Mouse (Mus musculus) c-Kit-positive CD71-positive TER-119-negative erythroid progenitor cells, embryonic 14.5 days (primary cell): Measurements from ENCODE around the gene Slc6a12.

ENCODE experiments used
- DNase-seq: peaks from one replicate; pipeline ENCODE4 v3.0.0-alpha.2; 2013; ENCODE audit warnings: low read depth

Slc6a12 gene

DNA sequence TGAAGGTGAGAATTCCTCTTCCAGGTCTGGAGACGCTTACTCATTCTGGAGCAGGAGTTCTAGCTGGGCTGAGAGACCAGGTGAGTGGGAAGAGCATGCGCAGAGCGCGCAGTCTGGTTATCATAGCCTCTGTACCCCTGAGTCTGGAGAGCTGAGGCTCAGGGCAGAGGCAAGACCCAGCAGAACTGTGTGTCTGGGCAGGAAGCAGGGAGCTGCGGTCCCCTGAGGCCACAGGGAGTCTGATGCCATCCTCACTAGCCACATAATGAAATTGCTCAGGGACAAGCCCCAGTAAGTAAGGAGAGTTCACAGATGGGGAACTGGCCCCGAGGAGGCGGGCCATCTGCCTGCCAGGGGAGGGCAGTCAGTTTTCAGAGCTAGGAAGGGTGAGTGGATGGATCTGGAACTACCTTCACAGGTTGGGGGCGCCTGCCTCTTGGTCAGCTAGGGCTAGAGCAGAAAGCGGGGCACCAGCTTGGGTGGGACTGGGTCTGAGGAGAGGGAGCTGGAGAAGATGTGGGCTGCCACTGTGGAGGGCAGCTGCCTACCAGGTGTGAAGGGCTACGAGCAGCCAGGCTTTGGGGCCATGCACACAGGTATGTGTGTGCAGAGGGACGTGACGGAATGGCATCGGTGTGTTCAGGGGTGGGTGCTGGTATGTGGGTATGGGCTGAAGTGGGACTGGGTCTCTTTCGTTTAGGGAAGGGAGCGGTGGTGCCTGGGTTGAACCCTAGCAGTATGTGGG, at the start of gene Slc6a12:
Gene Slc6a12 (plus strand): TSS at position 51 of the 745 bp plus-strand sequence.
- no peak for DNase-seq

DNA sequence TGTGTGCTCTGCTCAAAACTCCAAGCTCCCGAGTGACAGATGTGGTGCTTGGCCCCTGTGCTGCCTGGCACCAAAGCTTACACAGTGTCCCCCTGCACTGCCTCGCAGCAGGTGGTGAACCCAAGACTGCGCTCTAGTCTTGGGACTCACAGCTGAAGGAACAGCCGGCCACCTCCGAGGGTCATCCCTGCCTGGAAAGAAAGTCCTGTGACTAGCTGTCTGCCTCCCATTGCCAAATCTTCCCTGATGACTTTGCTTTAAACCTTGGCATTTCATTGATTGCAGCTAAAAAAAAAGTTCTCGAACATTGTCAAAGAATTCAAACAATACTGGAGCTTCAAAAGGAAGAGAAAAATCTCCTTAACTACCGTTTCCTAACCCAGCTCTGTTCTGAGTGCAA, 43.6 kb upstream of the Slc6a12 start:
- no peak for DNase-seq

DNA sequence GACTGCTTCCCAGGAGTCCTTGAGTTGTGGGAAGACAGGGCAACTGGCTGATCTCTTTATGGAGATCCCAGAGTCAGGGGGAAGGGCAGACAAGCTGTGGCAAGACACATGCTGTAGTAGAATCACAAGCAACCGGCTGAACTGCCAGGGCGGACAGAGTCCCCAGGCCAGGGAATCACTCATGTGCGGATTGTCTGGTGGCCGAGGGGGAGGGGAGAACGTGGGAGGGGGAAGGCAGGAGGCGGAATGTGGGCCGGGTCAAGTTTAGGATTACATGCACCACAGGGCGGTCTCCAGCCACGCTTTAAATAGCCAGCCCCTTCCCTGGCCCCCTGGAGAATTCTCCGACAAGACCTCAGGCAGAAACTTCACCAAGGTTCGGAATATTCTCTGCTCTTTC, 42.9 kb upstream of the Slc6a12 start, which contains the start of gene Slc6a13:
Gene Slc6a13 (plus strand): TSS at position 274 of the 400 bp plus-strand sequence.
- DNase-seq = no peak

DNA sequence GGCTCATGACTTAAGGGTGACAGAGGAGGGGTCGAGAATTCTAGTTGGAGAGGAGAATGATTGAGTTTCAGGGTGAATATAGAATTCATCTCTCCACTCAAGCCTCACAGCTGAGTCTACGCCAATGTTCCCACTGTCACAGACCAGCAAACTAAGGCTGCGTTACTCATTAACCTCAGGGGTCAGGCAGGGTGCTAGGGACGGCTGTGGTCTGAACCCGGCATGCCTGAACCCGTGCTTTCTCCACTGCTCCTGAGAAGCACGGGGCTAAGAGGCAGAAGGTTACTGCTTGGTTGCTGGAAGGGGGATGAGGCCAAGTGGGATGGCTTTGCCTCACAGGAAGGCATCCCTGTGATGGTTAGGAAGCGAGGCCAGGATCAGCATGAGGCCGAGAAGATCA, 42.4 kb upstream of the Slc6a12 start:
- no peak for DNase-seq

DNA sequence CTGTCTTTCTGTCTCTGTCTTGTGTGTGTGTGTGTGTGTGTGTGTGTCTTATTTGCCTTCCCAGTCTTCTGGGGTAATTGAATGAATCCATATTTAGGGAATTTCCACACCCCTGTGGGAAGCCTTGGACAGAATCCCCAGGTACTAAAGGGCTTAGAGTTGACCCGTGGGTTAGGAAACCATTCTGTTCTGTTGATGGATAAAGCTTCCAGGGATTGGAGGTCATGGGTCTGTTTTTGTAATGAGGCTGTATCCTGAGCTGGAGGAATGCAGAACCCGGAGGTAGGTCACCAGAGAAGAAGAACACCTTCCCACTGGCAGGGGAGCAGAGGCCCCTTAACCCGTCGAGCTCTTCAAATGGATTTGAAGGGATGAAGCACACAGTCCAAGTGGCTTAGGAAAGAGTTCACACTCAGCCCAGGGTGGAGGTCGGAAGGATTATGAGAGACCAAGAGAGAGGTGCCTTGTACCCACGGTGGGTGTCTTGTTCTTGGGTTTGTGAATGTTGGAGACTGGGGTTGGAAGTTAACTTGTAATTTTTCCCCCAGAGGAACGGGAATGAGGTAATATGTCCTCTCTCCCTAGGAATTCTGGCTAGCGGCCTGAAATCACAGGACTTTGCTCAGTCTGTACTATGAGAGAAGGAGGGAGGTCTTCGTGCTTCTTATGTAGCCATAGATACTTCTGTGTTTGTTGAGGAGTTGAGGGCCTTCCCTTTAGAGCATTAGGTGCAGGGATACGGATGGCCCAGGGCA, 39.2 kb upstream of the Slc6a12 start:
- DNase-seq = no peak

DNA sequence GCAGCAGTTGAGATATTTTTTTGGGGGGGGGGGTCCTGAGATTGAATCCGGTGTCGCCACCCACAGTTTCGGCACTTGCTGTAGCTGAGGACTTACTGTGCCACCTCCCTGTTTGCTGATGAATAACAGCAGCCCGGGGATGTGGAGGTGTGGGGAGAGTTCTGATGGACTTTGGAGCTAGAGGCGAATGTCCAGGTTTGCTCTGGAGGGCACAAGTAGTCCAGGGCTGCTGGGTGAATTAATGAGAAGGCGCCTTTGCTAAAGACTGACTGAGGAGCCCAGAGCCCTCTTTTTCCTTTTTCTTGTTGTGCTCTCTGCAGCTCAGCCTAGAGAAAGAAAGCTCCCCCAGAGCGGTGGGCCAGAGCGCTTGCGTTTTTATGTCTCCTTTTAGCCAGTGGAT, 38.2 kb upstream of the Slc6a12 start:
- DNase-seq = no peak

DNA sequence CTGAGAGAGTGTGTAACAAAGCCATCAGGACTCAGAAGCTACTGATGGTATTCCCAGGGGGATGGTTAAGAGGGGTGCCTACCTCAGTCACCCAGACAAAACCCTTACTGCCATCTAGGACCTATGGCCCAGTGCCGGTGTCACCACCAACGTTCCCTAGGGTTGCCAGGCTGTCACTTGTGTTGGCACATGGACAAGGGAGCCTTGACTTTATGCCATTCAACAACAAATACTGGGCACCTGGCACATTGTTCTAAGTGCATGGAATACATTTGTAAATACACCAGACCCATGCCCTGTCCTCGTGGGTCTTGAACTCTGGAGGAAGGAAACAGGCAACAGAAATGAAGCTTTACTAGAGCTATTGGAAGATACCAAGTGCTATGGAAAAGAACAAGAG, 37.3 kb upstream of the Slc6a12 start:
- no peak for DNase-seq

DNA sequence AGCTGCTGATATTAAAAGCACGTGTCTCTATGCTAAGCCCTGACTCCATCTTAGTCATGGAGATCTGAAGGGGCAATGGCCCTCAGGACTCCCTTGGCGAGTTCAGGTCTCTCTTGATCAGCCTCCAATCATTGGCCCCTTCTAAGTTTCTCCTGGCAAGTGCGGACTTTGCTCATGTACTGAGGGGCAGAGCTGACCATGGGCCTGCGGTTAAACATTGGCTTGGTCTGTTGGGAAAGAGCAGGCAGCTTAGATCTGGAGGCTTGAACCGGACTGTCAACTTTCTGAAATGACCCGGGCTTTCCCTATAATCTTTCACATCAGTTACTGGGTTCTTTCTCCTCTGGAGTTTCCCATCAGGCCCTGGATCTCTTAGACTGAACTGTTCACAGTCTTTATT, 31.9 kb upstream of the Slc6a12 start:
- DNase-seq = no peak

DNA sequence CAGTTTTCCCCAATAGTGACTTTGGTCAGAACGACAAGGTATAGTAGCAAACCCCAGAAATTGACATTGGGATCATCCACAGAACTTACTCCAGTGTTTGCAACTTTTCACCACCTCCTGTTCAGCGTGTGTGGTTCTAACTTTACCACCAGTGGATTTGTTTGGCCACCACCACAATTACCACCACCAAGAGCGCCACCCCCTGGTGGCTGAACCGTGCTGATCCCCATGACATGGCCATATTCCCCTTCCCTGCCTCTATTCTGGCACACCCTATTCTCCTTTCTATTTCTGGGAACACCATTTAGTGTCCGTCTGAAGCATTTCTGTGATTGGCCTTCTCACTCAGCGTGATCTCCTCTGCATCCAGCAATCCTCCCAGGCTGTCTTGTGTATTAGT, 23.8 kb upstream of the Slc6a12 start:
- DNase-seq = no peak

DNA sequence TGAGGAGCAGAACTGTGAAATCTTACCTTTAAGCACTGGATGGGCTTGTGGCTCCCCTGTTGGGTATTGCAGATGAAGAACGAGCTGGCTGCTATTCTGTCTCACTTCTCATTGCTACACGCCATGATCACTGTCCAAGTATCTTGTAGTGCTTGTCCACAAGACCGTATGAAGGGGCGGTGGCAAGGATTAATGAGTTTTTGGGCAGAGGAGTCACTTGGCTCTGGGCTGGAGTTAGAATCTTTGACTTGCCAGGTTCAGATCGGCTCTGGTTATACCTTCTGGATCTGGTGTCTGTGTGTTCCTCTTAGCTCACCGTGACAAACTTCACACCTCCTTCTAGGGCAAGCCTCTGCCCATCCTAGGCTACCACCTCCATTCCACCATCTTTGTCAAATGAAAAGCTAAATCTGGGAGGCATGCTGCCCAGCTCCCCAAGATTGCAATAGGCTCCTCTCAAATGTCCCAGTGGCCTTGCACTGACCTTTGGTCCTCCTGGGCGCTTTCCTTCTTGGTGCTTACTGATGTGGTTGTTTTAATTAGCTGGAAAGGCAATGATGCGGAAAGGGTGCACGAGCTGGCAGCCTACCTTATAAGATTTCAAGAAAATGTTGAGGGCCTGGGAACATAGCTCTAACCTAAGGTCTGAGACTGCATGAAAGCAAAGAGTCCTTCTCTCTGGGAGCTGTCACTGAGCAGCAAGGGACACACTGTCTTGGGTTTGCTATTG, 20.3 kb upstream of the Slc6a12 start:
- DNase-seq = no peak

DNA sequence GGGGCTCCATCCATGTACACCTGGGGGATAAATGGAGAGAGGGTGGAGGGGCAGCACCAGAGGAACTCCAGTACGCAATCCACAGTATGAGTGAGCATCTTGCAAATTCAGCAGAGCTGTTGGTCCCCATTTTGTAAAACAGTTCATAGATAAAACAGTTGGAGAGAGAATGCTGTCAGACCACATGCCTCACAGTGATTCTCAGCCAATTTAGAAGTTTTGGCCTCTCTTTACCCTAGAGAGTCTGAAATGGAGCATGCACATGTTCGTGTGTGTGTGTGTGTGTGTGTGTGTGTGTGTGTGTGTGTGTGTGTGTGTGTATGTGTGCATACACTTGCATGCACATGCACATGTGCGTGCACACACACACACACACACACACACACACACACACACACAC, 17.6 kb upstream of the Slc6a12 start:
- no peak for DNase-seq

DNA sequence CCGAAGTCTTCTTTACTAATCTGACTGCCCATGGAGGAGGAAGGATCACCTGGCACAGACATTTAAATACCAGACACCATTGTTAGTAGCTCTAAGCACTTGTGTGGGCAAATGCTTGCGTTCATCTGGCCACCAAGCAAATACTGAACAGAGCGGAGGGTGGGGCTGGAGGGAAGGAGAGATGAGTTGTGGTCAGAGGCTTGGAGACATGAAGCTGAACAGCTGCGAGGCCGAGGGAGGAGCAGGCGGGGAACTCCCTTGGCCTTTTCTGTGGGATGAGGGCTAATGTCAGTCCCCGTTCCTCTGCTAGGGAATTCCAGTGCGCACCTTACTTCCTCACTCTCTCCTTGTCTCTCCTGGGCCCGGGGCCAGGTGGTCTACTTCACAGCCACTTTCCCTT, 17.1 kb upstream of the Slc6a12 start:
- DNase-seq = no peak

DNA sequence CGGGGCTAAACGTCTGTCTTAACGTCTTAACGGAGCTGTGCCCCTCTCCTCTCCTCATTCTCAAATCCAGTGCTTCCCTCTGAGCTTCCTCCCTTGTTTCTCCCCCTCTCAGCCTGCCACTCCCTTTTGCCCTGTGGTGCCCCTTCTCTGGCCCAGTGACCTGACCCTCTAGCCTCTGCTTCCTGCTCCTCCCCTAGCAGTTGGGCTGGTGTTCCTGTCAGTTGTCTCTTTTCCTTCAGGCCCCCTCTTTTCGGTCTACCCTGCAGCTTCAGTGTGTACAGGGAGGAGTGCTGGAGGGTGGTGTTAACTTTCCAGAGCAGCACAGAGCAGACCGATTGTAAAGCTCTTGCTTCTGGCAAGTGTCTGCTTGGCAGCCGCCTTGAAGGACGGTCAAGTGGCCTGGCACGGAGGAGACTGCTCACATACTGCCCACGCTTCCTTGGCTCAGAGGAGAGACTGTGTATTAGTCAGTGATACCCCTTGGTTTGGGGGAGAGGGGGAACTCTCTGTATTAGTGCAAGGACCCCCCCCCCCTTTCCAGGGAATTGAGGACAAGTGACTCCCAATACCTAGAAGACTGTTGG, 16.3 kb upstream of the Slc6a12 start:
- no peak for DNase-seq

DNA sequence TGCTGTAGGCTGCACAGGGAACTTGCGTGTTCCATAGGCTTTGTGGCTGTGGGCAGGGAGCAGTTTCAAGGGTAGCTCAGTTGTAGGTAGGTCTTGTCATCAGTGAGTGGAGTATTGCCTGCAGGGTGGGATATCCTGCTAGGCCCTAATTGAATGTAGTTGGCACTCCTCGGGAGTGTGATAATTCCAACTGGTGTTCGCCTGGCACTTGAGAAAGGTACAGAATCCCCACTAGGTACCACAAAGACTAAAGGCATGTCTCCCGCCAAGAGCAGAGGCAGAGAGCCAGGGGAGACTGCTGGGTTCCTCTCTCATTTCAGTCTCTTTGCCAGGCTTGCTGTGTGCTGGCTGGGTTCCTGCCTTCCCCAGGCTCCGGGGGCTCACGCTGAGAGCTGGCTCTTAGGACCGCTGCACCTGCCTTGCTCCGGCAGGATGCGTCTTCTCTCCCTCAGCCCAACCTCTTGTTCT, 14.4 kb upstream of the Slc6a12 start:
- DNase-seq = no peak

DNA sequence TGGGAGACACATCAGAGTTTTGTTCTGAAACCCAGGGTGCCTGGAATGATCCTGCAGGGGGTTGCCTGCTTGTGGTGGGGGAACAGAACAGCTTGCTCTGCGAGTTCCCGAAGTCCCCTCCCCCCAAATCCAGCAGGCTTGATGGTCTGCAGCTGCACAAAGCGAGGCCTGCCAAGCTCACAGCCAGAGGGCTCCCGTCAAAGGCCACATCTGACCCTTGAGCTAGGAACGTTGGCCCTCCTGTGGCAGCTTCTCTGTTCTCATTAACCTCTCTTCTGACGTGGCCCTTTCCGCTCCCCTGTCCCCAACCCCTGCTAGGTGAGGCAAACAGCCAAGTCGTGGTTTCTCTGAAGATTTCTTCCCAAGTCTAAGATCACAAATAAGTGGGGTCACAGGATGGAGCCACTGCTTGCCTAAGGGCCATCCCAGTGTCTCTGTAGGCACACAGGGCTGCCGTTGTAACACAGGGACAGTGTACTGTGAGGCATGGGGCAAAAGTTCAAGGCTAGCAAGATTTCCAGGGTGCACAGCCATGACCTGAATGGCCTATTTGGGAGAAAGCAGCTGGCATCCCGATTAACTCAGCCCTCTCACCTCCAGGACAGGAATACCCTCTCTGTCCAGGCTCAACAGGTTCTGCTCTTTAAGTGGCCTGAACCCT, 12.9 kb upstream of the Slc6a12 start:
- no peak for DNase-seq

DNA sequence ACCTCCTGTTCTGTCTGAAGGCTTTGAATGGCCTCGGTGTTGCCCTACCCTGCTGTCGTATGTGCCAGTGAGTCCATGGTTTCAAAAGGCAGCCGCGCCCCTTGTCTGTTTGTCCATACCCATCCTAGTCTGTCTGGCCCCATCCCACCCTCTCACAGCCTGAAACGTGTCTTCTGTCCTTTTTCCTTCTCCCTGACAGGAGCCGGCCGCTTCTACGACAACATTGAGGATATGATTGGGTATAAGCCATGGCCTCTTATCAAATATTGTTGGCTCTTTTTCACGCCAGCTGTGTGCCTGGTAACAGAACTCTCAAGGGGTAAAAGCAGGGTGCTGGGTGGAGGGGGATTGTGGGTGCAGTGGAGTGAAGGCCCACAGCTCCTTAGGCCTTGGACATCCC, 7.0 kb upstream of the Slc6a12 start:
- DNase-seq = no peak

DNA sequence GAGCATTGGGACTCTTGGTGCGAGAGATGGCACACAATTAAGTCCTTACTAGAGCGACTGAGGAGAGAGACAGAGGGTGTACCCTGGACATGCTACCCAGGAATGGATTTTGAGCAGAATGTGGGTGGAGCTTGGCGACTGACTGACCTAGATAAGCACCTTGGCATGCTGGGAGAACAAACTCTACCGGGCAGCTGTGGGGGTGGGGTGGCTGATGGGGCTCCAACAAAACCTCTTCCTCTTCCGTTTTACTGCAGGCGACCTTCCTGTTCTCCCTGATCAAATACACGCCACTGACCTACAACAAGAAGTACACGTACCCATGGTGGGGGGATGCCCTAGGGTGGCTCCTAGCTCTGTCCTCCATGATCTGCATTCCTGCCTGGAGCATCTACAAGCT, 6.3 kb upstream of the Slc6a12 start:
- peak; percentile 59 for DNase-seq

DNA sequence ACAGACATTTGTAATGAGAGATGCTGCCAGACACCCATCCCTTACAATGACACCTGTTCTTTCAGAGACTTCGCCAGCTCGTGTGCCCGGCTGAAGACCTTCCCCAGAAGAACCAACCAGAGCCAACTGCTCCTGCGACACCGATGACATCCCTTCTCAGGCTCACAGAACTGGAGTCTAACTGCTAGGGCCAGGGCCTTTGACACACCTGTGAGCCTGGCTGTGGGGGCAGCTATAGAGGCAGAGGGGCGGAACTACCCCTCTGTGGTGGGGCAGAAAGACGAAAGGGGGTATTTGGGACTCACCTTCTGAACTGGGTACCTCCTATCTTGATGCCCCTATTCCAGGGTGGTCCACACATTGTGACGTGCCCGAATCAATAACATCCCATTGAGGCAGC, 5.6 kb upstream of the Slc6a12 start:
- DNase-seq = no peak

DNA sequence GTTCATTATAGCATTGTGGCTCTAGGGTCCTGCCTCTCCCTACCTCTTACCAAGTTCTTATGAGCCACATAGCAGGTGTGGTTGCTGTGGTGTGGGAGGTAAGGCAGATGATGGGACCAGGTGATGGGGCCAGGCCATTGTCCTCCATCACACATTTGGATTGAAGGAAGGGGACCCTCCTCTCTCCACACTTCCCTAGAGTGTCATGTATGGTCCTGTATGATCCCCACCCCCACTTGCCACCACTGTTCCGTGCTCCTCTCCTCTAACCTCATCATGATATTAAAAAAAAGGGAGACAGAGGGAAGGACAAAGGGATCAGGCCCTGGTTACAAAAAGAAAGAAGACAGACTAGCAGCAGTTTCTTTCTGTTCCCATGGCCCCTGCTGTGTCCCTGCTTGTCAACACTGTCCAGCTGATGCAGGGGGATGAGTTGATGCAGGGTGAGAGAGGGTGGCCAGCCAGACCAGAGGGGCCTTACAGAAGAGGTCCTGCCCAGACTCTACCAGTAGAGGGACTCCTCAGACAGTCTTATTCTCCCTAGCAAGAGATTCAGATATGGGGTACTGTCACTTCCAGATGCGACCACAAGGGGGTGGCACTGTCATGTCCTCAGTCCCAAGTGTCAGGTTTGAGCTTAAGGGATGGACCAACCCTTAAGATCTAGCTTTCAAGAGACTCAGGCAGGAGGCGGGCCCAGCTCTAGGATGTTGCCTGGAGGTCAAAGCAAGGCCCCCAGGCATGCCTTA, 4.9 kb upstream of the Slc6a12 start:
- DNase-seq = peak; percentile 79

DNA sequence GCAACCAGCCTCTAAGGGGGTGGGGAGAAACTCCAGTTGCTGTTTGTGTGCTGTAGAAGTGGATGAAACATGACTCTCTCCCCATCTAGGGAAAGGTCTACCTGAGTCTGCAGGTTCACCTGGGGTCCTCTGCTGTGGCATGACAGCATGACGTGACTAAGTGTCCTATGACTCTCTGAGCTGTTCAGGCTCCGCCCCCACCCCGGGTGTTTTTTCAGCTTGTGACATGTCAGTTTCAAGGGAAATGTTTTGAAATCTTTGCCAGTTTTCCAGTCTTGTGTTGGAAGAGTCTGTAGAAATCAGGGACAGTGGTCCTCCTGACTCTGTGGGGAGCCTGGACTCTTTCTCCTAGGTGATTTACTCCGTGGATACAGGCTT, 4.4 kb upstream of the Slc6a12 start:
- no peak for DNase-seq

DNA sequence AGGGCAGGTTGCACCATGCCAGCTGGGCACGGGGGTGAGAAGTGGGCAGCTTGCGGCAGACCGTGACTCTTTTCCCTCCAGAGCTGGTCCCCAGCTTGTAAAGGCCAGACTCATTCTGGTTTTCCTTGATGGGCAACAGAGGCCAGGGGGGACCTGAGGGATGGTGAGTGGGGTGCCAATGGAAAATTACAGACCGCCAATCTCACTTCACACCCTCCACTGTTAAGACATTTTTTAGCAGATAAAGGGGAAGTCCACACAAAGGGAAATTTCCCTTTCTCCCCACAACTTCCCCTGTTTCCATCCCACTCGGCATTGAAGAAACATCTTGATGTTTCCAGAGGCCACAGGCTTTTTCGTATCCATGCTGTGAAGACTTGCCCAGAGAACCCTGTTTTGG, 1.2 kb upstream of the Slc6a12 start:
- DNase-seq = no peak
